Mouse (Mus musculus): ENCODE measurements around the gene Vps51. TPM values are rescaled to one million over a fixed set of nuclear protein-coding genes. Genes with fewer than 3 reads are reported as not detected.
A peak's percentile ranks its signal among the peaks of the same experiment; 100 is the strongest.

Gene Vps51
- polyA plus RNA-seq, 1 experiment from 2014 or later = 50.7 TPM

- H3K4me3 ChIP-seq (ENCODE audit: low read length) = no peak overlapping the region
- H3K27ac ChIP-seq (ENCODE audit: low read length) = peak overlapping the region; percentile 45; the same call in 1 of the 2 replicates
- peaks cover 22% of the 10 kb centered on the region for H3K4me1 ChIP-seq (ENCODE audit: control insufficient read depth, insufficient read depth, low read length)
- H3K9ac ChIP-seq (ENCODE audit: low read length) = peak overlapping the region; percentile 59
- WGBS = 82% methylated on average over 15 of the region's 15 CpGs
- peak overlapping the region; percentile 92 for H3K4me2 ChIP-seq (ENCODE audit: low read depth, low read length)
- no peak for ATAC-seq (replicated peaks; ENCODE audit: extremely low read depth, insufficient read depth, low FRiP score)
- H3K36me3 ChIP-seq (ENCODE audit: control insufficient read depth, insufficient read depth) = peaks cover 17% of the 10 kb centered on the region
- H3K27me3 ChIP-seq (ENCODE audit: control insufficient read depth, insufficient read depth, low read length) = no peaks in the 10 kb centered on the region
- H3K9me3 ChIP-seq (replicated peaks; ENCODE audit: control insufficient read depth, low read length) = no peaks in the 10 kb centered on the region
Observed at GRCm38 (mm10) chr19:6116113-6116850, 39.3 kb upstream of the Vps51 start.

GRCm38 (mm10) chr19:6113116-6113515 is 36.1 kb upstream of the Vps51 start:
- Histone ChIP-seq H3K4me1 (ENCODE audit: control insufficient read depth, insufficient read depth, low read length) (peaks cover 17% of the 10 kb centered on the region), H3K27ac (ENCODE audit: low read length) (no peak overlapping the region), H3K9ac (ENCODE audit: low read length) (no peak overlapping the region), H3K4me2 (ENCODE audit: low read depth, low read length) (no peak overlapping the region), H3K9me3 (replicated peaks; ENCODE audit: control insufficient read depth, low read length) (no peaks in the 10 kb centered on the region), H3K36me3 (ENCODE audit: control insufficient read depth, insufficient read depth) (peaks cover 17% of the 10 kb centered on the region), H3K27me3 (ENCODE audit: control insufficient read depth, insufficient read depth, low read length) (no peaks in the 10 kb centered on the region), H3K4me3 (ENCODE audit: low read length) (no peak overlapping the region)
- 52% methylated on average over 6 of the region's 6 CpGs for WGBS
- ATAC-seq (replicated peaks; ENCODE audit: extremely low read depth, insufficient read depth, low FRiP score) = no peak

GRCm38 (mm10) chr19:6105586-6105985 is 28.6 kb upstream of the Vps51 start, which contains the start of gene Naaladl1:
TSS of gene Naaladl1 (plus strand) at chr19:6105782.
- Histone ChIP-seq H3K27ac (ENCODE audit: low read length) (no peak within 1 kb of the TSS), H3K4me1 (ENCODE audit: control insufficient read depth, insufficient read depth, low read length) (no peaks in the 10 kb centered on the region), H3K4me2 (ENCODE audit: low read depth, low read length) (no peak within 1 kb of the TSS), H3K9ac (ENCODE audit: low read length) (no peak within 1 kb of the TSS), H3K9me3 (replicated peaks; ENCODE audit: control insufficient read depth, low read length) (no peaks in the 10 kb centered on the region), H3K36me3 (ENCODE audit: control insufficient read depth, insufficient read depth) (no peaks in the 10 kb centered on the region), H3K27me3 (ENCODE audit: control insufficient read depth, insufficient read depth, low read length) (no peaks in the 10 kb centered on the region), H3K4me3 (ENCODE audit: low read length) (no peak within 1 kb of the TSS)
- WGBS = 80% methylated on average over 7 of the region's 7 CpGs
- ATAC-seq (replicated peaks; ENCODE audit: extremely low read depth, insufficient read depth, low FRiP score) = no peak

- no peaks in the 10 kb centered on the region for H3K4me1 ChIP-seq (ENCODE audit: control insufficient read depth, insufficient read depth, low read length)
- 64% methylated on average over 4 of the region's 4 CpGs for WGBS
- no peak overlapping the region for H3K9ac ChIP-seq (ENCODE audit: low read length)
- no peak overlapping the region for H3K4me3 ChIP-seq (ENCODE audit: low read length)
- H3K4me2 ChIP-seq (ENCODE audit: low read depth, low read length) = no peak overlapping the region
- H3K27ac ChIP-seq (ENCODE audit: low read length) = no peak overlapping the region
- no peaks in the 10 kb centered on the region for H3K9me3 ChIP-seq (replicated peaks; ENCODE audit: control insufficient read depth, low read length)
- ATAC-seq (replicated peaks; ENCODE audit: extremely low read depth, insufficient read depth, low FRiP score) = no peak
- no peaks in the 10 kb centered on the region for H3K36me3 ChIP-seq (ENCODE audit: control insufficient read depth, insufficient read depth)
- no peaks in the 10 kb centered on the region for H3K27me3 ChIP-seq (ENCODE audit: control insufficient read depth, insufficient read depth, low read length)
Observed at GRCm38 (mm10) chr19:6104476-6104875, 27.4 kb upstream of the Vps51 start.

- Histone ChIP-seq H3K36me3 (ENCODE audit: control insufficient read depth, insufficient read depth) (no peaks in the 10 kb centered on the region), H3K4me2 (ENCODE audit: low read depth, low read length) (no peak overlapping the region), H3K9ac (ENCODE audit: low read length) (no peak overlapping the region), H3K4me1 (ENCODE audit: control insufficient read depth, insufficient read depth, low read length) (no peaks in the 10 kb centered on the region), H3K9me3 (replicated peaks; ENCODE audit: control insufficient read depth, low read length) (no peaks in the 10 kb centered on the region), H3K27ac (ENCODE audit: low read length) (no peak overlapping the region), H3K27me3 (ENCODE audit: control insufficient read depth, insufficient read depth, low read length) (no peaks in the 10 kb centered on the region), H3K4me3 (ENCODE audit: low read length) (no peak overlapping the region)
- WGBS = 67% methylated on average over 6 of the region's 6 CpGs
- no peak for ATAC-seq (replicated peaks; ENCODE audit: extremely low read depth, insufficient read depth, low FRiP score)
Observed at GRCm38 (mm10) chr19:6102169-6102853, 25.3 kb upstream of the Vps51 start.

GRCm38 (mm10) chr19:6101186-6101585 is 24.2 kb upstream of the Vps51 start:
- H3K4me2 ChIP-seq (ENCODE audit: low read depth, low read length) = no peak overlapping the region
- no peaks in the 10 kb centered on the region for H3K4me1 ChIP-seq (ENCODE audit: control insufficient read depth, insufficient read depth, low read length)
- H3K9ac ChIP-seq (ENCODE audit: low read length) = no peak overlapping the region
- H3K9me3 ChIP-seq (replicated peaks; ENCODE audit: control insufficient read depth, low read length) = no peaks in the 10 kb centered on the region
- 76% methylated on average over 6 of the region's 6 CpGs for WGBS
- no peak for ATAC-seq (replicated peaks; ENCODE audit: extremely low read depth, insufficient read depth, low FRiP score)
- no peak overlapping the region for H3K27ac ChIP-seq (ENCODE audit: low read length)
- no peaks in the 10 kb centered on the region for H3K27me3 ChIP-seq (ENCODE audit: control insufficient read depth, insufficient read depth, low read length)
- no peak overlapping the region for H3K4me3 ChIP-seq (ENCODE audit: low read length)
- no peaks in the 10 kb centered on the region for H3K36me3 ChIP-seq (ENCODE audit: control insufficient read depth, insufficient read depth)

- H3K36me3 ChIP-seq (ENCODE audit: control insufficient read depth, insufficient read depth) = no peaks in the 10 kb centered on the region
- no peaks in the 10 kb centered on the region for H3K27me3 ChIP-seq (ENCODE audit: control insufficient read depth, insufficient read depth, low read length)
- H3K9me3 ChIP-seq (replicated peaks; ENCODE audit: control insufficient read depth, low read length) = no peaks in the 10 kb centered on the region
- H3K4me3 ChIP-seq (ENCODE audit: low read length) = no peak overlapping the region
- H3K9ac ChIP-seq (ENCODE audit: low read length) = no peak overlapping the region
- H3K4me1 ChIP-seq (ENCODE audit: control insufficient read depth, insufficient read depth, low read length) = no peaks in the 10 kb centered on the region
- H3K27ac ChIP-seq (ENCODE audit: low read length) = no peak overlapping the region
- no peak for ATAC-seq (replicated peaks; ENCODE audit: extremely low read depth, insufficient read depth, low FRiP score)
- no peak overlapping the region for H3K4me2 ChIP-seq (ENCODE audit: low read depth, low read length)
- 78% methylated on average over 3 of the region's 3 CpGs for WGBS
Observed at GRCm38 (mm10) chr19:6097847-6098246, 20.8 kb upstream of the Vps51 start.

GRCm38 (mm10) chr19:6094119-6094518 is 17.1 kb upstream of the Vps51 start, which contains the start of gene AC131692.1:
TSS of gene AC131692.1 (plus strand) at chr19:6094419.
- H3K27me3 ChIP-seq (ENCODE audit: control insufficient read depth, insufficient read depth, low read length) = no peaks in the 10 kb centered on the region
- H3K9ac ChIP-seq (ENCODE audit: low read length) = no peak within 1 kb of the TSS
- H3K27ac ChIP-seq (ENCODE audit: low read length) = no peak within 1 kb of the TSS
- H3K4me2 ChIP-seq (ENCODE audit: low read depth, low read length) = no peak within 1 kb of the TSS
- 86% methylated on average over 7 of the region's 7 CpGs for WGBS
- H3K4me3 ChIP-seq (ENCODE audit: low read length) = no peak within 1 kb of the TSS
- peaks cover 10% of the 10 kb centered on the region for H3K36me3 ChIP-seq (ENCODE audit: control insufficient read depth, insufficient read depth)
- no peaks in the 10 kb centered on the region for H3K9me3 ChIP-seq (replicated peaks; ENCODE audit: control insufficient read depth, low read length)
- no peaks in the 10 kb centered on the region for H3K4me1 ChIP-seq (ENCODE audit: control insufficient read depth, insufficient read depth, low read length)
- no peak for ATAC-seq (replicated peaks; ENCODE audit: extremely low read depth, insufficient read depth, low FRiP score)

GRCm38 (mm10) chr19:6088841-6089240 is 11.8 kb upstream of the Vps51 start:
- Histone ChIP-seq H3K4me2 (ENCODE audit: low read depth, low read length) (no peak overlapping the region), H3K9me3 (replicated peaks; ENCODE audit: control insufficient read depth, low read length) (no peaks in the 10 kb centered on the region), H3K9ac (ENCODE audit: low read length) (no peak overlapping the region), H3K4me3 (ENCODE audit: low read length) (no peak overlapping the region), H3K4me1 (ENCODE audit: control insufficient read depth, insufficient read depth, low read length) (peaks cover 11% of the 10 kb centered on the region), H3K36me3 (ENCODE audit: control insufficient read depth, insufficient read depth) (peaks cover 14% of the 10 kb centered on the region), H3K27ac (ENCODE audit: low read length) (no peak overlapping the region), H3K27me3 (ENCODE audit: control insufficient read depth, insufficient read depth, low read length) (no peaks in the 10 kb centered on the region)
- no peak for ATAC-seq (replicated peaks; ENCODE audit: extremely low read depth, insufficient read depth, low FRiP score)
- 93% methylated on average over 13 of the region's 13 CpGs for WGBS
